Mouse (Mus musculus) neutrophil, adult 65 days (primary cell): ENCODE measurements around the gene Fsd1. TPM values are rescaled to one million over a fixed set of nuclear protein-coding genes. Genes with fewer than 3 reads are reported as not detected.

Experiments used
- total RNA-seq: library from RNA; stranded (reverse); gene quantifications from 2 replicates; pipeline ENCODE4 v1.2.4, GENCODE M21; 2023

The Fsd1 gene
- total RNA-seq, result not detected in 2 replicates

DNA sequence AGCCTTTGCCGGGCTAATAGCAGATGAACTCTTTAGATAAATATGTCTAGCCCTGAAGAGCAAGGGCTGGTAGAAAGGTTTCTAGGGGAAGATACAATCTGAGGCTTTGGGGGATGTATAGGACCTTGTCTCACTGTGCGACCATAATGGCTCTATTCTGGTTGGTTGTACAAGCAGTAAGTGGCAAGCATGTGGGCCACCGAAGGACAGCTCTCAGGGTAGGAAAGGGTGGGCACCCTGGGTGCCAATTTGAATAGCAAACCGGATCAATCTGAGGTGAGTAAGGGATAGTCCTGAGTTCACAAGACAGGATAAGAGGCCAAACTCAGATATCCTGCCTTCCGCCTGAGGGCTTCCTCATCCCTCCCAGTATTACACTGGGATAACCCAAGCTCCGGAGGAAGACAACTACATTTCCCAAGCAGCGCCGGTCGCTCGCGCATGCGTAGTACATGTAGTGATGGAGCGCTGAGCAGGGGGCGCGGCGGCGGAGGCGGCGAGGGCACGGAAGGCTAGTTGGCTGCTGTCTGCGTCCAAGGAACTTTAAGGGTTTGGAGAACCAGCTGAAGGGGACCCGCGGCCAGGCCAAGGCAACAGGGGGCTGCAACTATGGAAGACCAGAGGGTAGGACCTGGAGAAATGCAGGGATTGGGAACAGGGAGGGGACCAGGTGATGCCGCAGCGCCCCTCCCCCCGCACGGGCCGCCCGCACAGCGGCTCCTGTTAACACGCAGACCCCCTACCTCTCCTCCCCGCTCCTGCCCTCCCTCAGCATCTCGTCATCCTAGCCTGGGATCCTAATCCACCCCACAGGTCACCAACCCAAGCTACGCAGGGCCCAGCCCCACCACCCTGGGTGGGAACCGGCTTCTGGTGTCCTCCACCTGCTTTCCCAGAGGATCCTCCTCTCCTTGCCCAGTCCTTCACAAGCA is at the start of gene Fsd1:
Fsd1 (plus strand) TSS at position 480 of the 932 bp plus-strand sequence.

DNA sequence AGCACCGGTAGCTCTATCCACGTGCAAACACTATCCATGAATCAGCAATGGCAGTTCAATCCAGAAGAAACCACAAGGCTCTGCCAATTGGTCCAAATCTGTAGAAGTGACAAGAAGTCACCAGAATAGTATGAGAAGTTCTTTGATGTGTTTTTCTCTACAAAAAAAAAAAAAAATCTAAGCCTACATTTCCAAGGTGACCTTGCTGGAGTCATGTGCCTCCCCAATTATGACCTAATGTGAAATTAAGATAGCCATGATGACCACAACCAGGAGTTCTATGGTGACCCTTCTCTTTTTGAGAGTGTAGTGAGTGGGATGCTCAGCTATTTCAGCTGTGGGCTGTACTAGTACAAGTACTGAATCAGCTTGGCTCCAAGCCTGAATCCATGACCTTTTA is 36.9 kb upstream of the Fsd1 start, which contains the start of gene Zfp119b:
Zfp119b (minus strand) TSS at position 101 of the 400 bp plus-strand sequence.

DNA sequence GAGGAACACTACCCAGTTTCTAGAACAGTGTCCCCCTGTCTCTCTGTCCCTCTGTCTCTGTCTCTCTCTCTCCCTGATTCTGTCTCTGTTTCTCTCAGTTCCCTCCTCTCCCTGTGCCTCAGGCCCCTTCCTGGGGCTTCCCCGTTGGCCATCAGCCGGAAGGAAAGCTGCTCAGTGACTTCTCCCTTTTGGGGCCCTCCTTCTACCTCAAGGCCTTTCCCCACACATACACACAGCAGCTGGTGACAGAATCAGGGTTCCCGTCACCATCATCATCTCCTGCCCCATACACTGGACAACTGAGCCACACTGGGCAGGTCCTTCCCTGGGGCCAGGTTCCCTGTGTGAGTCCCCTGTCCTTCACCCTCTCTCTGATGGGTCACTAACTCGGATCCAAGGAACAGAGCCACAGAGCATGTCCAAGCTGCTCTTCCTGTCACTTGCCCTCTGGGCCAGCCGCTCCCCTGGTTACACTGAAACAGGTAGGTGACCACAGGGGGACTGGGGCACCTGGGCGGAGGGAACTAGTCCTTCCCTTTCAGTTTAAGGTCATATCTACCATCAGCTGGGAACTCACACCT is 33.8 kb upstream of the Fsd1 start, which contains the start of gene Ebi3:
Ebi3 (plus strand) TSS at position 194 of the 581 bp plus-strand sequence.

DNA sequence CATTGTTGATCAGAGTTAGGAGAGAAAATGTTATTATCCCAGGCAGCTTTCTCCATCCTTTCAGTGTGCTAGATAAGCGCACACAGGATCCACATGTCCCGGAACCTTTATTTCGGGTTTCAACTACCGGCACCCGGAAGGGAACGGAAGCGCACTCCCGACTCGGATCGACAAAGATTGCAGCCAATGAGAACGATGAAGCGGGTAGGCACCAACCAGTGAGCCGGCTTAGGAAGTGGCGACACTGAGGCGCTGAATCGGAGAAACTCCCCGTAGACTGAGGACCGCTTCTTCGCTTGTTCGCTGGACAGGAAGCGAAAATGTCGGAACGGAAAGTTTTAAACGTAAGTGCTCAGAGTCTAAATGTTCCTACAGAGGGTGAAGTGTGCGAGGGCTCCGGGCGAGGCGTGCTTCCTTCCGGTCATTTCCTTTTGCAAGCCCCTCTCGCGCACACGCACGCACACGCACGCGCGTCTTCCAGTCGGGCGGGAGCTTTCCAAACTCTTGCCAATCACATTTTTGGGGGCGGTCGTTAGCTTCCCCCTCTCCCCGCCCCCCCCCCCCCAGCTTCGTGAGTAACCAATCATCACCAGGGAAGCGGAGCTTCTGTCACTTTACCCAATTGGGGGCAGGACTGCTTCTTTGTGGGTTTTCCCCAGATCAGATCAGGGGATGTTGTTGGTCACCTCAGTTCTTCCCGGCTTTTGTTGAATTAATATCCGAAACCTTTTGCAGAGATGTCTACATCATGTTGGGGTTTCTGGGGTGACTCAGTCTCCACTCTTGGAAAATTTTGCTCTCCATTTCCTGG is 27.2 kb upstream of the Fsd1 start, which contains the start of gene Yju2:
Yju2 (plus strand) TSS at position 182 of the 811 bp plus-strand sequence.

DNA sequence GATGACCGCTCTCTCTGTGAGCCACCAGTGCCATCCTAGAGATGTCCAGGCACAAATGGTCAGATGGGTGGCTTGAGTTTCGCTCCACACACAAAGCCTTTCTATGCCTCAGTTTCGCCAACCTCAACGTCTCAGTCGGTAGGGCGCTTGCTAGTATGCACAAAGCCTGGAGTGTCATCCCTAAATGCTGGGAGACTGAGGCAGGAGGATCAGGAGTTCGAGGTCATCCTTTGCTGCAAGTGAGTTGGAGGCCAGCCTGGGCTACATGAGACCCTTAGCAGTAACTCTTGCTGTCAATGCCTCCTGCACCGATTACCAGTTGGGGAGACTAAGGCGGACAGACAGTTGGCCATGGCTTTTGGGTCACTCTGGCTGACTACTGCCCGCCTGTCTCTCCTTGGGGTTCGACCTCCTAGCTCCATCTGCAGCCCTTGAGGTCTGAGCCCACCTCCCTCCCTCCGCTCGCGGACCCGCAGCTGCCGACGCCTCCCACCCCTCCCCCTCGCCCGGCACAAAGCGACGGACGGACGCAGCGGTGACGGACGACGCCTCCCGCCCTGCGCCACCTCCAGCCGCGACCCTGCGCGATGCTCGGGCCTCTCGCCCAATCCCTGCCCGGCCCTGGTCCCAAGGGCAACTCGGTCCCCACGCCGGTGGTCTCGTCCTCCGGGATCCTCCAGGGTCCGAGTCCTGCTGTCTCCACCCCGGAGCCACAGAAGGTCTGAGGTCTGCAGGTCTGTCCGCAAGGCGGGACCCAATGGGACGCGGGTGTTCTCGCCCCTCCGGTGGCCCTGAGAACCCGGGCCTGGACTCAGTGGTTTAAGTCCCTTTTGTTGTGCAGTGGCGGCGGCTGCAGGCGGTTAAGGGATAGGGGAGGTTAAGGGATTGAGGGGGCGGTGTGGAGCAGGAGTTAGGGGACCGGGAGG is 16.1 kb upstream of the Fsd1 start, which contains the start of gene Shd:
Shd (plus strand) TSS at position 502 of the 926 bp plus-strand sequence.

DNA sequence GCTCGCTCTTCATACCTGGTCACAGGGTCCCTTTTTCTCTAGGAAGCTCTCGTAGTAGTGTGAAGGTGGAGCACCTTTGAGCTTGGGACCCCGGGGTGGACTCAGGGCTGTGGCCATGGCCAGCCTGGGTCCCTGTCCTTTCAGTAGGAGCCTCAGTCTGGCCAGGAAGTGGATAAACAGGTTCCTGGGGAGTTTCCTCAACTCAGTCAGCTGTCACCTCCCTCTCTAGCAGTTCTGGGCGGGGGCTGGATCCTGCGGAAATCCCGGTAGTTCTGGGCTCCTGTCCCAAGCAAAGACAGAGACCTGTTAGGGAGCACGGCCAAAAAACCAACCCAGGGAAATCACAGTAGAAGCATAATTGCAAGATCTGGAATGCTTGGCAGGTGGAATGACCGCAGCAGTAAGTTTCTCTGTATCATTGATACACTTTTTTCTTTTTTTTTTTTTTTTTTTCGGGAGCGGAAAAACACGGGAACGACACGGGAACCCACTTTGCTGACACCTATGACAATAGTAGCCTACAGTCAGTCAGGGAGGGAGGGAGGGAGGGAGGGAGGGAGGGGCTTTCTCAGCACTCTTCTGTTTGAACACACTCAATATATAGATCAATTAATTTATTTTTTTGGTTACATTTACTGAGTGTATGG is 19.2 kb downstream of the Fsd1 start, which contains the start of the genes Stap2 and Mpnd:
Stap2 (minus strand) TSS at position 170 of the 647 bp plus-strand sequence.
Mpnd (plus strand) TSS at position 297 of the 647 bp plus-strand sequence.

DNA sequence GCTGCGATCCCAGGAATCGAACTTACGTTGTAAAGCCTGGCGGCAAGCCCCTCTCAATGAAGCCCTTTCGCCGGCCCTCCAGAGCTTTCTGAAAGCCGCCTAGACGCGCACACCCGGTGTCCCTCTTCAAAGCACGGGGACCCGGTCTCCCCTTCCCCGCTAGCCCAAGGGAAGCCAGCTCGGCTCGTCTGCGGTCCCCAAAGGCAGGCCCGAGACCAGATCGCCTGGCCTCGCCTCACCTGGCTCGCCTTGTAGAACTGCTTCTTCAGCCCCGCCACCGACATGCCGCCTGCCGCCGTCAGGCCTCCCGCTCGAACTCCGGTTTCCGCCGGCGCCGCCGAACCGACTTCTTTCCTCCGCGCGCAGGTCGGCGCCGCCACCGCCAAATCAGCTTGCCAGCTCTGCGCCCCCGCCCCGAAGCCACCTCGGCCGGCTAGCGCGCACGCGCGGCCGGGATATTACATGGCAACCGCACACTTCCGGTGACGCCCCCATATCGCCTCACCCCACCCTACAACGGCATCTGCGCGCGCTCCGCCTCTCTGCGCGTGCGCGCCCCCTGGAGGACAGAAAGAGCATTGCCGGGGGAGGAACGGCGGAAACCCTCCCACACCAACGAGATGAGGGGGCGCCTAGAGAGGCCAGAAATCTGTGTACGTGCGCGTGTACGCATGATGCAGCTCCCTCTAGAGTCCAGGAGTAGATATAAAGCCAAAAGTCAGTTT is 50.0 kb downstream of the Fsd1 start, which contains the start of gene Sh3gl1:
Sh3gl1 (minus strand) TSS at position 460 of the 725 bp plus-strand sequence.

DNA sequence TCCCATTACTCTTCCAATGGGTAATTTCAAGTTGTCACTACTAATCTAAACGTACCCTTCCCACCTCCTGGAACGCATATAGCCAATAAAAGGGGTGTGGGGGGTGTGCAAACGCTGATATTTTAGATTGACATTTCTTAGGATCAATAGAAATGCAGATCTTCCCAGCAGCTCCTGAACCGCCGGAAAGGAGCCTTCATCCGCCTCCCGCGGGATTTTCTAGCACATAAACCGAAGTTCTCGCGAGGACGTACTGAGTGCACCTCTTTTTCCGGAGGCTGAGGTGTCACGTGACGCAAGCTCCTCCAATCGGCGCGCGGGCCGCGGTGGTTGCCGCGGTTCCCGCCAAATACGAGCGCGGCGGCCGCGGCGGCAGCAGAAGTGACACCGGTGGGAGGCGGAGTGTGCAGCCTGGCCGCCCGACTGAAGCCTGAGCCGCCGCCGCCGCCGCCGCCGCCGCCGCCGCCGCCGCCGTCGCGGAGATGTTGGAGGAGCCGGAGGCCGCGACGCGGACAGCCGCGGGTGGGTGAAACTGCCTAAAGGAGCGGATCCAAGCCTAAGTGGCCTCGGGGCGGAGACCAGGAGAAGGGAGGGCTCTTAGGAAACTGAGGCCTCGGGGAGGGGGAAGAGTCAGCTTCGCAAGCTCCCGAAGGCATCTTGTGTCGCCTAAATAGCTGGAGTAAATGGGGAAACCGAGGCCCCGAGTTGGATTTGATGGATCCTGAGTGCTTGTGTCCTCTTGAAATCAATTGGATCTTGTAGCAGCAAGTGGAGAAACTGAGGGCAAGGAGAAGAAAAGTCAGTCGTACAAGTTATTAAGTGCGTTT is 53.9 kb downstream of the Fsd1 start, which contains the start of gene Chaf1a:
Chaf1a (plus strand) TSS at position 410 of the 827 bp plus-strand sequence.

Other genes starting within 250 kb of the Fsd1 start
- gene Adgre4, start 236.5 kb upstream of the Fsd1 start, total RNA-seq, result 6.1 and 8.5 TPM in 2 replicates
- 3.7 and 5.1 TPM in 2 replicates for gene Zfp119a, start 107.6 kb upstream of the Fsd1 start, total RNA-seq
- 6.5 and 7.2 TPM in 2 replicates for gene Zfp959, start 94.4 kb upstream of the Fsd1 start, total RNA-seq
- 5.1 and 5.3 TPM in 2 replicates for gene Zfp119b, start 37.0 kb upstream of the Fsd1 start, total RNA-seq
- 161 and 166 TPM in 2 replicates for gene Ebi3, start 33.9 kb upstream of the Fsd1 start, total RNA-seq
- 26.9 and 29.0 TPM in 2 replicates for gene Yju2, start 27.4 kb upstream of the Fsd1 start, total RNA-seq
- gene Shd, start 16.0 kb upstream of the Fsd1 start, total RNA-seq, result 1.9 and 3.7 TPM in 2 replicates
- 1.1 and 2.1 TPM in 2 replicates for gene Stap2, start 19.1 kb downstream of the Fsd1 start, total RNA-seq
- gene Mpnd, start 19.2 kb downstream of the Fsd1 start, total RNA-seq, result 29.5 and 35.2 TPM in 2 replicates
- gene Sh3gl1, start 50.1 kb downstream of the Fsd1 start, total RNA-seq, result 56.4 and 58.3 TPM in 2 replicates
- gene Chaf1a, start 53.9 kb downstream of the Fsd1 start, total RNA-seq, result 15.4 and 20.6 TPM in 2 replicates
- gene Ubxn6, start 88.5 kb downstream of the Fsd1 start, total RNA-seq, result 34.6 and 43.8 TPM in 2 replicates
- gene Hdgfl2, start 93.1 kb downstream of the Fsd1 start, total RNA-seq, result 39.1 and 57.9 TPM in 2 replicates
- gene Plin4, start 123.3 kb downstream of the Fsd1 start, total RNA-seq, result 0.27 and 0.44 TPM in 2 replicates
- gene Plin5, start 131.1 kb downstream of the Fsd1 start, total RNA-seq, result 0.60 and 0.84 TPM in 2 replicates
- 220 and 249 TPM in 2 replicates for gene Lrg1, start 135.5 kb downstream of the Fsd1 start, total RNA-seq
- 4.8 and 5.1 TPM in 2 replicates for gene Sema6b, start 153.8 kb downstream of the Fsd1 start, total RNA-seq
- gene Tnfaip8l1, start 176.0 kb downstream of the Fsd1 start, total RNA-seq, result 0.76 and 1.0 TPM in 2 replicates
- gene Mydgf, start 197.4 kb downstream of the Fsd1 start, total RNA-seq, result 27.1 and 28.7 TPM in 2 replicates
- gene Dpp9, start 232.4 kb downstream of the Fsd1 start, total RNA-seq, result 27.9 and 33.7 TPM in 2 replicates